Mouse (Mus musculus) kidney, adult 8-10 months (tissue): ENCODE measurements around the gene Nectin4.

Experiments
- DNase-seq, 2 experiments: peaks; one replicate each; pipeline ENCODE4 v3.0.0; 2022

Nectin4 gene

GRCm38 (mm10) chr1:171413608-171414007, 43.7 kb downstream of the Nectin4 start:
- no peak for DNase-seq

GRCm38 (mm10) chr1:171418660-171419059, 48.8 kb downstream of the Nectin4 start, which contains the start of gene Tstd1:
Gene Tstd1, plus strand, starts transcription at chr1:171418872.
- peak; percentile 85 to 87 for DNase-seq

GRCm38 (mm10) chr1:171419291-171419882, 49.5 kb downstream of the Nectin4 start:
- DNase-seq = no peak

GRCm38 (mm10) chr1:171419905-171420304, 50.0 kb downstream of the Nectin4 start:
- no peak for DNase-seq

- no peak for DNase-seq
Observed at GRCm38 (mm10) chr1:171422504-171423095, 52.7 kb downstream of the Nectin4 start.

GRCm38 (mm10) chr1:171424638-171425037, 54.7 kb downstream of the Nectin4 start:
- DNase-seq = no peak

GRCm38 (mm10) chr1:171425126-171425525, 55.2 kb downstream of the Nectin4 start:
- no peak for DNase-seq

- no peak for DNase-seq
Observed at GRCm38 (mm10) chr1:171432158-171432557, 62.3 kb downstream of the Nectin4 start.

- DNase-seq = no peak
Observed at GRCm38 (mm10) chr1:171435288-171435814, 65.5 kb downstream of the Nectin4 start.

GRCm38 (mm10) chr1:171435974-171436373, 66.1 kb downstream of the Nectin4 start:
- no peak for DNase-seq

- DNase-seq = peak; percentile 98
Observed at GRCm38 (mm10) chr1:171437264-171438013, 67.5 kb downstream of the Nectin4 start, which contains the start of gene F11r. Gene F11r, plus strand, starts transcription at chr1:171437535.
